8 mouse cellular contexts compared by ENCODE assay signal in the genomic region with DNA sequence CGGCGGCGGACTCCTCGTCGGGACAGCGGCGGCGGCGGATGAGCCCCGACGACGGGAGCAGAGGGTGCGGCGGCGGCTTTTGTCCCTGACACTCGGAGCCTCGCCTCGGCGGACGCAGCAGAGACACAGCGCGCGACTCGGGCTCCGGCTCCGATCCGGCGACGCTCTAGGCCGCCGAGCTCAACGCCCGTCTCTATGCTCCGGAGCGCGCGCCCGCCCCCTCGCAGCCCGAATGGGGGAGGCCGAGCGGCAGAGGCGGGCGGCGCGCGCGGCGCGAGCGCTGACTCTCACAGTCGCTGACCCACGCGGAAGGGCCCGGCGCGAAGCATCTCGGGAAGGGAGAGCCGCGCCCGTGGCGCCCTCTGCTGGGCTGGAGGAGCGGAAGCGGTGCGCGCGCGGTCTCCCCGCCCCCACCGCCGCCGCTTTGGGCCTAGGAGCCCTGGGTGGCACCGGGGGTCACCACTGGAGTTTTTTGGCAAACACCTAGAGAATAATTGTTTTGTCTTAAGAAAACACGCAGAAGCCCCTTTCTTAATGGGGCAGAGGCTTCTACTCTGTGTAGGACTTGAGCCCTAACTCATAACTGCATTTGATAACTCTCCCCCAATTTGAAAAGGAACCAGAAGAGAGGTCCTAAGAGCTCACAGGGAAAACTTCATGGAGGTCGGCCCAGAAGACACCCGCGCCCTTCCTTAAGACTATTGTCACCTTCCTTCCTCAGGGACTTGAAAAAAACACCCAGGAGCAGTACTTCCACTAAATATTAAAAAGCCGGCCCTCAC. TPM values are rescaled to one million over a fixed set of nuclear protein-coding genes. Genes with fewer than 3 reads are reported as not detected.
A peak's percentile ranks its signal among the peaks of the same experiment; 100 is the strongest.
DNase-seq lines count a peak whose midpoint lies in the region; ATAC-seq and TF ChIP-seq lines count a peak whose summit lies in the region.

Gene Ythdf2 (minus strand): TSS at position 351 of the 782 bp plus-strand sequence.

- H3K4me3 ChIP-seq in CH12.LX (replicated peaks in 1 of 3; ENCODE audit: low read depth in 2 of 3, low read length in 2 of 3, poor library complexity in 1 of 3): peak within 1 kb of the TSS; percentile 72 to 94 (median 81)
- H3K4me3 ChIP-seq in forebrain, embryonic 12.5 days (replicated peaks): peak within 1 kb of the TSS; percentile 100
- H3K4me3 ChIP-seq in heart, postnatal 0 days (ENCODE audit: low read depth, low read length): peak within 1 kb of the TSS; percentile 88
- peak within 1 kb of the TSS; percentile 79 for H3K4me3 ChIP-seq in liver, embryonic 16.5 days (ENCODE audit: low read depth, low read length)
- peak within 1 kb of the TSS; percentile 100 for H3K4me3 ChIP-seq in neural tube, embryonic 13.5 days
- H3K4me3 ChIP-seq in testis, adult 2 months (ENCODE audit: control insufficient read depth, low read depth, low read length): peak within 1 kb of the TSS; percentile 96

- no peaks in the 10 kb centered on the region for H3K9me3 ChIP-seq in CH12.LX (replicated peaks; ENCODE audit: low read length)
- no peaks in the 10 kb centered on the region for H3K9me3 ChIP-seq in forebrain, embryonic 12.5 days
- H3K9me3 ChIP-seq in heart, postnatal 0 days (replicated peaks; ENCODE audit: control insufficient read depth, low read length): no peaks in the 10 kb centered on the region
- no peaks in the 10 kb centered on the region for H3K9me3 ChIP-seq in liver, embryonic 16.5 days (replicated peaks; ENCODE audit: control insufficient read depth, low read length)
- H3K9me3 ChIP-seq in neural tube, embryonic 13.5 days: no peaks in the 10 kb centered on the region

- peak; percentile 93 for DNase-seq in CH12.LX (ENCODE audit: extremely low read depth)
- DNase-seq in c-Kit-positive CD71-positive TER-119-negative erythroid progenitor cells, embryonic 14.5 days (ENCODE audit: low read depth): peak; percentile 93
- peak; percentile 95 for DNase-seq in heart, postnatal 0 days (ENCODE audit: low spot score)
- peak; percentile 98 to 99 for DNase-seq in kidney, postnatal 4 days

- ATAC-seq in forebrain, embryonic 12.5 days (ENCODE audit: low FRiP score): peak; percentile 98
- ATAC-seq in heart, postnatal 0 days (ENCODE audit: insufficient read depth, low read depth): peak; percentile 98
- peak; percentile 98 for ATAC-seq in liver, embryonic 16.5 days (ENCODE audit: low read depth)
- peak; percentile 98 for ATAC-seq in neural tube, embryonic 13.5 days (ENCODE audit: low read depth)

- dilution Hi-C loops in CH12.LX (cut with MboI; ENCODE audit: extremely low pct_ligation_motif_present, extremely low pct_unique_long_range_greater_than_20kb, low sequenced_read_pairs): no loop called here

- H3K4me2 ChIP-seq in CH12.LX (ENCODE audit: insufficient read depth, low read depth, poor library complexity, severe bottlenecking): peak within 1 kb of the TSS; percentile 60
- H3K4me2 ChIP-seq in forebrain, embryonic 12.5 days: peak within 1 kb of the TSS; percentile 81
- H3K4me2 ChIP-seq in heart, postnatal 0 days (ENCODE audit: low read depth, low read length): peak within 1 kb of the TSS; percentile 90
- H3K4me2 ChIP-seq in liver, embryonic 16.5 days (ENCODE audit: low read depth, low read length): peak within 1 kb of the TSS; percentile 65
- H3K4me2 ChIP-seq in neural tube, embryonic 13.5 days: peak within 1 kb of the TSS; percentile 91

- TF ChIP-seq EP300 in CH12.LX (IDR thresholded peaks at IDR 0.05; ENCODE audit: low read length): 0 out of 2 replicates have a peak, but pooled peaks have one; percentile 18
- peak; percentile 37; the same call in 1 of the 2 replicates for TF ChIP-seq EP300 in heart, postnatal 0 days (IDR thresholded peaks at IDR 0.05; ENCODE audit: low read depth)

- TF ChIP-seq RAD21 in CH12.LX (IDR thresholded peaks at IDR 0.05; ENCODE audit: low read depth, low read length): no peak; the same call in 1 of the 2 replicates

- under 1% methylated on average over 72 of the region's 78 CpGs for WGBS in forebrain, embryonic 12.5 days
- 2% methylated on average over 56 of the region's 78 CpGs for WGBS in heart, postnatal 0 days
- WGBS in liver, embryonic 16.5 days (ENCODE audit: insufficient replicate concordance): 2% methylated on average over 64 of the region's 78 CpGs
- WGBS in neural tube, embryonic 13.5 days: 1% methylated on average over 75 of the region's 78 CpGs

- no peaks in the 10 kb centered on the region for H3K27me3 ChIP-seq in CH12.LX (replicated peaks)
- H3K27me3 ChIP-seq in forebrain, embryonic 12.5 days: no peaks in the 10 kb centered on the region
- no peaks in the 10 kb centered on the region for H3K27me3 ChIP-seq in heart, postnatal 0 days (ENCODE audit: control insufficient read depth, insufficient read depth, low read length)
- H3K27me3 ChIP-seq in liver, embryonic 16.5 days (ENCODE audit: control insufficient read depth, insufficient read depth, low read depth, low read length): no peaks in the 10 kb centered on the region
- no peaks in the 10 kb centered on the region for H3K27me3 ChIP-seq in neural tube, embryonic 13.5 days
- H3K27me3 ChIP-seq in testis, adult 2 months (ENCODE audit: control insufficient read depth, insufficient read depth, low read length): no peaks in the 10 kb centered on the region

- TF ChIP-seq CTCF in CH12.LX (conservative IDR thresholded peaks at IDR 0.05 in 1 of 2, IDR thresholded peaks at IDR 0.05 in 1 of 2; ENCODE audit: low read depth in 2 of 2, low read length in 2 of 2): peak in 1 of 2 experiments; percentile 82; a peak in 2 of 4 replicates
- TF ChIP-seq CTCF in heart, postnatal 0 days (IDR thresholded peaks at IDR 0.05; ENCODE audit: low read depth): peak; percentile 82
- TF ChIP-seq CTCF in testis, adult 2 months (IDR thresholded peaks at IDR 0.05; ENCODE audit: control insufficient read depth, insufficient read depth, insufficient replicate concordance, low read depth, low read length): peak; percentile 79

- peaks cover 42% of the 10 kb centered on the region for H3K79me2 ChIP-seq in CH12.LX (replicated peaks; ENCODE audit: control insufficient read depth, extremely low read depth, insufficient read depth, poor library complexity, severe bottlenecking)

- in situ Hi-C loops in CH12.LX (cut with MboI; ENCODE audit: low pct_ligation_motif_present, low pct_unique_long_range_greater_than_20kb, low sequenced_read_pairs): no loop called here

- H3K9ac ChIP-seq in CH12.LX (ENCODE audit: insufficient read depth, low read depth): peak within 1 kb of the TSS; percentile 97
- peak within 1 kb of the TSS; percentile 100 for H3K9ac ChIP-seq in forebrain, embryonic 12.5 days
- H3K9ac ChIP-seq in heart, postnatal 0 days (replicated peaks; ENCODE audit: low read depth, low read length): peak within 1 kb of the TSS; percentile 98
- H3K9ac ChIP-seq in liver, embryonic 16.5 days (ENCODE audit: low read depth, low read length): peak within 1 kb of the TSS; percentile 95
- peak within 1 kb of the TSS; percentile 100 for H3K9ac ChIP-seq in neural tube, embryonic 13.5 days

- peaks cover 8 to 44% of the 10 kb centered on the region in 2 experiments for H3K4me1 ChIP-seq in CH12.LX (ENCODE audit: control insufficient read depth in 1 of 2, insufficient read depth in 2 of 2)
- H3K4me1 ChIP-seq in forebrain, embryonic 12.5 days: peaks cover 26% of the 10 kb centered on the region
- peaks cover 17% of the 10 kb centered on the region for H3K4me1 ChIP-seq in heart, postnatal 0 days (ENCODE audit: control insufficient read depth, insufficient read depth)
- peaks cover 31% of the 10 kb centered on the region for H3K4me1 ChIP-seq in liver, embryonic 16.5 days (ENCODE audit: control insufficient read depth, low read depth, low read length)
- H3K4me1 ChIP-seq in neural tube, embryonic 13.5 days (replicated peaks): peaks cover 29% of the 10 kb centered on the region
- peaks cover 3% of the 10 kb centered on the region for H3K4me1 ChIP-seq in testis, adult 2 months (ENCODE audit: control insufficient read depth, insufficient read depth, low read length)

- peak; percentile 70; the same call in 1 of the 2 replicates for TF ChIP-seq POLR2A in CH12.LX (IDR thresholded peaks at IDR 0.05; ENCODE audit: low read depth, low read length)
- peak; percentile 79 for TF ChIP-seq POLR2A in testis, adult 2 months (IDR thresholded peaks at IDR 0.05; ENCODE audit: control insufficient read depth, low read depth, low read length)

- H3K27ac ChIP-seq in CH12.LX (ENCODE audit: insufficient read depth, low read depth): peak within 1 kb of the TSS; percentile 56
- H3K27ac ChIP-seq in forebrain, embryonic 12.5 days: peak within 1 kb of the TSS; percentile 94
- peak within 1 kb of the TSS; percentile 92 for H3K27ac ChIP-seq in heart, postnatal 0 days (ENCODE audit: low read depth)
- peak within 1 kb of the TSS; percentile 93 for H3K27ac ChIP-seq in liver, embryonic 16.5 days (ENCODE audit: low read length)
- H3K27ac ChIP-seq in neural tube, embryonic 13.5 days (replicated peaks): peak within 1 kb of the TSS; percentile 95
- H3K27ac ChIP-seq in testis, adult 2 months (ENCODE audit: control insufficient read depth, insufficient read depth, low read depth, low read length): peak within 1 kb of the TSS; percentile 94

- peaks cover 10 to 32% of the 10 kb centered on the region in 2 experiments for H3K36me3 ChIP-seq in CH12.LX (replicated peaks in 1 of 2; ENCODE audit: control insufficient read depth in 1 of 2, insufficient read depth in 1 of 2, low read length in 1 of 2)
- peaks cover 24% of the 10 kb centered on the region for H3K36me3 ChIP-seq in forebrain, embryonic 12.5 days (replicated peaks)
- peaks cover 17% of the 10 kb centered on the region for H3K36me3 ChIP-seq in heart, postnatal 0 days (replicated peaks; ENCODE audit: control insufficient read depth, insufficient read depth, low read length)
- H3K36me3 ChIP-seq in liver, embryonic 16.5 days (ENCODE audit: control insufficient read depth, insufficient read depth): peaks cover 6% of the 10 kb centered on the region
- H3K36me3 ChIP-seq in neural tube, embryonic 13.5 days: peaks cover 16% of the 10 kb centered on the region
- H3K36me3 ChIP-seq in testis, adult 2 months (ENCODE audit: control insufficient read depth, insufficient read depth, low read length): no peaks in the 10 kb centered on the region

TF ChIP-seq in CH12.LX, 34 proteins besides CTCF, POLR2A, EP300 and RAD21 (continues in another document):
- TF ChIP-seq ZMIZ1 (IDR thresholded peaks at IDR 0.05; ENCODE audit: low read depth, low read length) (peak; percentile 68), KAT2A (IDR thresholded peaks at IDR 0.05; ENCODE audit: insufficient replicate concordance, low read length) (peak; percentile 83; the same call in 1 of the 2 replicates)

RNA-seq across cellular contexts. Expression of gene Ythdf2, which starts in this region (rescaled TPM):
- 51.6 and 63.8 TPM in 2 replicates for total RNA-seq in CH12.LX (2012; rRNA removed)
- total RNA-seq in CH12.LX (2014; rRNA removed): 53.3 and 56.5 TPM in 2 replicates
- 78.3 and 79.4 TPM in 2 replicates for polyA plus RNA-seq in CH12.LX (2012; ENCODE audit: insufficient read length, low read depth)
- polyA plus RNA-seq in forebrain, embryonic 12.5 days (2016; fragmentation: Nextera tagmentation; extraction: Ambion mirVana): 152 and 166 TPM in 2 replicates
- total RNA-seq in heart, postnatal 0 days (2014; rRNA removed; ENCODE audit: low replicate concordance): 28.7 and 43.3 TPM in 2 replicates
- polyA plus RNA-seq in heart, postnatal 0 days (2015; fragmentation: Nextera tagmentation; extraction: Ambion mirVana): 48.1 and 52.4 TPM in 2 replicates
- 24.9 and 28.5 TPM in 2 replicates for polyA plus RNA-seq in liver, embryonic 16.5 days (2015; fragmentation: Nextera tagmentation; extraction: Ambion mirVana)
- 123 and 125 TPM in 2 replicates for polyA plus RNA-seq in neural tube, embryonic 13.5 days (2015; fragmentation: Nextera tagmentation; extraction: Ambion mirVana)
- 11.9 and 14.5 TPM in 2 replicates for polyA plus RNA-seq in testis, adult 2 months (2012; rRNA removed)

Comparison
In these comparisons a context has a peak if more than half of its experiments do, and no peak if none do; other contexts are left out.
1. Peak in every context shown above with its lines: DNase-seq, ATAC-seq, H3K4me3 ChIP-seq and H3K27ac ChIP-seq.